Mouse (Mus musculus) small intestine, adult 2 months (tissue): ENCODE data around the gene Sec22c.
A peak's percentile ranks its signal among the peaks of the same experiment; 100 is the strongest.

Source experiments
- CTCF ChIP-seq: fragments of 200-500 bp; IDR thresholded peaks from 2 replicates; pipeline ENCODE4 v1.5.1; 2012; ENCODE audit warnings: low read depth, mild to moderate bottlenecking, control low read depth, inconsistent platforms, low read length, moderate library complexity, mixed read lengths; ENCODE audit not compliant: insufficient replicate concordance, insufficient read length; ENCODE audit errors: extremely low read depth
- POLR2A ChIP-seq: fragments of 200-500 bp; IDR thresholded peaks from 2 replicates; pipeline ENCODE4 v1.6.1; 2012; ENCODE audit warnings: low read depth, mild to moderate bottlenecking, control low read depth, inconsistent platforms, low read length, moderate library complexity

DNA sequence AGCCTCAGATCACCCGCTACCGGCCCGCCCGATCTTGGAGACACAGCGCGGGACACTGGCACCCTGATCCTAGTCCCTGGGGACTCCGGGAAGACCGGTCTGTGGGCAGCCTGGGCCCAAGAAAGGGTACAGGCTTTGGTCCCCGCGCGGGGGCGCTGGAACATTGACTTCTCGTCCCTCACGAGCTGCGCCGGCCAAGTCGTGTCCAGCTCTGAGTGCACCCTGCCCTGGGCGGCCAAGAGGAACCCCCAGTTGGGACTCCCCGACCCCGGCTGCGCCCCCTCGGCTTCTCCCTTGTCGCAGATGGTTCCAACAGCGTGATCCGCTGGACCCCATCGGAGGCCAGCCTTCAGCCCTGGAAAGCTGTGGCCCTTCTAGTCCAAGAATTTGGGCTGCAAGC is 63.3 kb downstream of the Sec22c start, which contains the start of gene Lyzl4:
- TF ChIP-seq CTCF = peak; percentile 61
- TF ChIP-seq POLR2A = no peak
